Mouse (Mus musculus): ENCODE measurements around the gene Bst2. TPM values are rescaled to one million over a fixed set of nuclear protein-coding genes. Genes with fewer than 3 reads are reported as not detected.
"Not testable (repeated sequence)": the region's sequence is repeated elsewhere in the genome, so short reads cannot be mapped to it uniquely, and the experiment has no call there.

The Bst2 gene
- polyA plus RNA-seq, 1 experiment from 2014 or later, result 11.5 TPM

- not testable (repeated sequence) for H3K9ac ChIP-seq; H3K4me2 ChIP-seq; ATAC-seq (replicated peaks); H3K9me3 ChIP-seq; H3K27ac ChIP-seq; H3K4me1 ChIP-seq; H3K4me3 ChIP-seq; H3K36me3 ChIP-seq (replicated peaks)
- 69% methylated on average over 6 of the region's 12 CpGs for WGBS
- peaks cover 15% of the 10 kb centered on the region for H3K27me3 ChIP-seq (replicated peaks)
Measured at GRCm38 (mm10) chr8:71530735-71531467, 6.4 kb downstream of the Bst2 start.

DNA sequence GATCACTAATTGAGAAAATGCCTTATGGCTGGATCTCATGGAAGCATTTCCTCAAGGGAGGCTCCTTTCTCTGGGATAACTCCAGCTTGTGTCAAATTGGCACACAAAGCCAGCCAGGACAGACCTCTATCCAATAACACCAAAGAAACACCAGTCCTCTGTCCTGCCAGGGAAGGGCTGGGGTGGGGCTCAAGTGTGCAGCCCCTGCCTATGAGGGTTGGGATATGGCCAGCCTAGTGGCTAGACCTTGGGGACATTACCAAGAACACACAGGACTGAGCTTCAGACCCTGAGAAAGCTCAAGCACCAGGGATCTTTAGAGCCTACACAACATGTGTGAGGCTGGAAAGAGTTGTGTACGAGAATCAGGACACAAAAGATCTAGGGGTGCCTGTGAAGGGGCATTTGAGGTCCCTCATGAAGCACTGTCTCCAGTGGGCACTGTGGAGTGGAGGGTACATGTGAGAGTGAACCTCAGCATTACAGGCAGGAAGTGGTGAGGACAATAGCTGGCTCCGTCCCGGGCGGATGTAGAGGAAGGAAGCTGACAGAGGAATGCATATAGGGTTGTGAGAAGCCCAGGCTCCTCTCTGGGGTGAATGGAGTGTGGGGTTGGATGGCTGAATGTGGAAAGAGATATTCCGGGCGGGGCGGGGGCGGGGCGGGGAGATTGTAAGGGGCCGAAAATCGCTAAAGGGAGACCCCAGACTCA is 8.7 kb downstream of the Bst2 start:
- Histone ChIP-seq H3K36me3 (replicated peaks) (no peaks in the 10 kb centered on the region), H3K9ac (no peak overlapping the region), H3K27me3 (replicated peaks) (peaks cover 34% of the 10 kb centered on the region), H3K27ac (peak overlapping the region; percentile 62), H3K4me3 (no peak overlapping the region), H3K4me1 (peaks cover 3% of the 10 kb centered on the region; the same call in 1 of the 2 replicates), H3K9me3 (no peaks in the 10 kb centered on the region), H3K4me2 (no peak overlapping the region)
- 81% methylated on average over 11 of the region's 11 CpGs for WGBS
- ATAC-seq (replicated peaks), result no peak

- Histone ChIP-seq H3K4me1 (peaks cover 3% of the 10 kb centered on the region; the same call in 1 of the 2 replicates), H3K4me2 (no peak overlapping the region), H3K4me3 (no peak overlapping the region), H3K27ac (no peak overlapping the region), H3K27me3 (replicated peaks) (peaks cover 36% of the 10 kb centered on the region), H3K9ac (no peak overlapping the region), H3K36me3 (replicated peaks) (no peaks in the 10 kb centered on the region), H3K9me3 (no peaks in the 10 kb centered on the region)
- 50% methylated on average over 3 of the region's 3 CpGs for WGBS
- no peak for ATAC-seq (replicated peaks)
Measured at GRCm38 (mm10) chr8:71527162-71527870, 9.9 kb downstream of the Bst2 start.

DNA sequence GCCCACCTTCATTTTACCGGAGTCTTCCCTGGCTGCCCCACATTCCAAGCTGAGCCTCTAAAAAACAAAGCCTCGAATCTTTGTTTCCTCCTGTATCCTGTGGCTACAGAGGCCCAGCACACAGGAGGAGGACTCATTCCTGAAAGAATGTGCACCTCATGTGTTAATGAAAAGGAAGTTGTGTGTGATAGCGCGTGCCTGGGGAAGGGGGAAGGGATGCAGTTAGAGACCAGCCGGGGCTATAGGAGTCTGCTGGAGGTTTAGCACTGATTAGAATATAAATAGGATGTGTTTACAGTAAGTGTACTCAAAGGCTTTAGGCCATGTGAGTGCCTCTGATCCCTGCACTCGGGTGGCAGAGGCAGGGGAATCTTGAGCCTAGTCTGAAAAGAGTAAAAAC is 11.0 kb downstream of the Bst2 start:
- Histone ChIP-seq H3K9ac (no peak overlapping the region), H3K4me2 (no peak overlapping the region), H3K36me3 (replicated peaks) (no peaks in the 10 kb centered on the region), H3K27me3 (replicated peaks) (peaks cover 36% of the 10 kb centered on the region), H3K9me3 (no peaks in the 10 kb centered on the region), H3K4me1 (peaks cover 8% of the 10 kb centered on the region; the same call in 1 of the 2 replicates), H3K4me3 (no peak overlapping the region), H3K27ac (no peak overlapping the region)
- WGBS, result 9% methylated on average over 6 of the region's 6 CpGs
- ATAC-seq (replicated peaks), result no peak

DNA sequence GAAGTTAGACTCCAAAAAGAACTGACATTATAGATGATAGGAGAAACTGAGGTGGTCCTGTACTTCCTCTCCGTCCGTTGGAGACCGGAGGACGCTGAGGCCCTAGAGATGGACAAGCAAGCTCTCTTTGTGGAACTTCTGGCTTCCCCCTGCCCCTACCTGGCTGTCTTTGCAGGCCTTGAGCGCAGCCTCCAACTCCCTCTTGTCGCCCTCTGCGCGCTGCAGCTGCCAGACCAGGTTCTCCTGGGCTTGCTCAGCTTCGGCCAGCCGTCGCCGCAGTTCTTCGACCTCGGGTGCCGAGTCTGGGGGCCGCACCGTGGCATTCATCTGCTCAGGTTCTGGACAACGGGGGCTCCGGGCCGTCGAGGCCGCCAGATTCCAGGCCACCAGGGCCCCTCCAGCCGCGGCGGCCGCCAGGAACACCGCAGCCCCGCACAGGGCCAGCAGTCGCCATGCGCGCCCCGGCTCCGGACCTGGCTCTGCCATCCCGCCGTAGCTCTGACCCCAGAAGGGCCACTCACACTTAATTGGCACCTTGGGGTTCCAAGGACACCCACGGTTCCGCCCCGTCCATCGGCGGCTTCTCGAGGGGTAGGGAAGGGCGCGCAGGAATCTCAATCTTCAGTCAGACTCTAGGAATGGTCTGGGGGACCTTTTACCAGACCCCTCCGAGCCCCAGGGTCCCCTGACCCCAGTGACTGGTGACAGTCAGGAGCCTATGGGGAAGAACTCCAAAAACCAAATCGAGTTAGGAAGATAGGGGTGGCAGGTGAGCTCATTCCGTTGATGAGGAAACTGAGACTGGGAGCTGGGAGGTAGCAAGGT is 11.8 kb downstream of the Bst2 start, which contains the start of gene Ccdc194:
Gene Ccdc194, minus strand, starts transcription at position 486 of the 825 bp plus-strand sequence.
- Histone ChIP-seq H3K4me2 (peak within 1 kb of the TSS; percentile 13; the same call in 1 of the 2 replicates), H3K27ac (no peak within 1 kb of the TSS), H3K9ac (no peak within 1 kb of the TSS), H3K4me3 (0 out of 2 replicates have a peak within 1 kb of the TSS, but pooled peaks have one; percentile 6), H3K27me3 (replicated peaks) (peaks cover 36% of the 10 kb centered on the region), H3K36me3 (replicated peaks) (no peaks in the 10 kb centered on the region), H3K9me3 (no peaks in the 10 kb centered on the region), H3K4me1 (peaks cover 8% of the 10 kb centered on the region; the same call in 1 of the 2 replicates)
- ATAC-seq (replicated peaks), result no peak
- WGBS, result 7% methylated on average over 46 of the region's 46 CpGs

DNA sequence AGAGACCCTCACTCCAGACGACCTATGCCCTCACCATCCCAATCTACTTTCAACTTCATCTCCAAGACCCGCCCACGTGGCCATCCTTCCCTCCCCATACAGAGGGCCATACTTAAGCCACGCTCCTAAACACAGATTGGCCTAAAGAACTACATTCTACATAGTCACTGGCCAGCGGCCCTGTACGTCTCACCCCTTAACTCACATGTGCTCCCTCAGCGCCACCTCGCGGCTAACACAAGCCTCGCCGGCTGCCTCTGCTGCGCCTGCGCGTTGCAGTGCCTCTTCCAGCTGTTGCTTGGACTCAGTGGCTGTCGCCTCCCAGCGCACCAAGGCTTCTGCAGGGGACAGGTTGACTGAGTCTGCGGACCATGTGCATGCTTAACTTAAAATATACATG is 15.6 kb downstream of the Bst2 start:
- H3K4me3 ChIP-seq, result no peak overlapping the region
- no peak overlapping the region for H3K9ac ChIP-seq
- peaks cover 8% of the 10 kb centered on the region; the same call in 1 of the 2 replicates for H3K4me1 ChIP-seq
- WGBS, result 5% methylated on average over 17 of the region's 17 CpGs
- peaks cover 27% of the 10 kb centered on the region for H3K27me3 ChIP-seq (replicated peaks)
- H3K27ac ChIP-seq, result no peak overlapping the region
- ATAC-seq (replicated peaks), result peak; percentile 81
- H3K9me3 ChIP-seq, result no peaks in the 10 kb centered on the region
- peak overlapping the region; percentile 32 for H3K4me2 ChIP-seq
- H3K36me3 ChIP-seq (replicated peaks), result no peaks in the 10 kb centered on the region

GRCm38 (mm10) chr8:71519037-71519825 is 18.0 kb downstream of the Bst2 start:
- H3K9ac ChIP-seq; ATAC-seq (replicated peaks); H3K4me3 ChIP-seq; H3K27ac ChIP-seq; H3K27me3 ChIP-seq (replicated peaks); H3K36me3 ChIP-seq (replicated peaks); H3K9me3 ChIP-seq; H3K4me1 ChIP-seq; H3K4me2 ChIP-seq: not testable (repeated sequence)
- WGBS, result 43% methylated on average over 10 of the region's 10 CpGs

DNA sequence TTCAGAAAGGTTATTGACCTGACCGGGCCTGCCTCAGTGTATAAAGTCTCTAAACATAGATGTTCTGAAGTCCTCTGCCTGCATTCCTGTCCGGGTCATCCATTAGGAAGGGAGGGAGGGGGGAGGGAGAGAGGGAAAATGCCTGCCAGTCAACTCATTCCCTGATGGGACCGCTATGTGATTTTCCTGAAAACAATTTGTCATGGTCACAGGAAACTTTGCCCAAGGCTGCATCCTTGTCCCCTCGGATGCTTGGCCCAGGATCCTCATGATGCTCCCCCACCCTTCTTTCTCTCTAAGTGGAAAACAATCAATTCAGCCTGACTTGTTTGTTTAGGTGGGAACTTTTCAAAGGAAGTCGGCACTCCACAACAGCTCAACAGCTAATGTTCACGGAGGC is 20.5 kb downstream of the Bst2 start:
- ATAC-seq (replicated peaks), result no peak
- WGBS, result 24% methylated on average over 6 of the region's 6 CpGs

DNA sequence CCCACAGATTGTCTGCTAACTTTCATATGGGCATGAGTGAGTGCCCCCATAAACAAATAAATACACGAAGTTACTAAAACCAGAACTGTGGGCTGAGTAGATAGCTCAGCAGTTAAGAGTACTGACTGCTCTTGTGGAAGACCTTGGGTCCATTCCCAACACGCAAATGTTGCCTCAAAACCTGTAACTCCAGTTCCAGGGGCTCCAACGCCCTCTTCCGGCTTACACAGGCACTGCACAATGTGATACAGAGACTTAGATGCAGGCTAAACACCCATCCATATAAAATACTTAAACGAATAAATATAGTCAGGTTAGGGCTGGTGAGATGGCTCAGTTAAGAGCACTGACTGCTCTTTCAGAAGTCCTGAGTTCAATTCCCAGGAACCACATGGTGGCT is 22.2 kb downstream of the Bst2 start:
- H3K27ac ChIP-seq, result no peak overlapping the region
- 71% methylated on average over 5 of the region's 5 CpGs for WGBS

More for the DNA sequence above, 20.5 kb downstream of the Bst2 start:
- Histone ChIP-seq H3K9ac (no peak overlapping the region), H3K4me3 (no peak overlapping the region), H3K9me3 (no peaks in the 10 kb centered on the region), H3K27me3 (replicated peaks) (no peaks in the 10 kb centered on the region), H3K4me2 (no peak overlapping the region), H3K36me3 (replicated peaks) (no peaks in the 10 kb centered on the region), H3K4me1 (peaks cover 4% of the 10 kb centered on the region; the same call in 1 of the 2 replicates), H3K27ac (no peak overlapping the region)

GRCm38 (mm10) chr8:71513018-71513754 is 24.1 kb downstream of the Bst2 start:
- no peak overlapping the region for H3K4me3 ChIP-seq
- no peaks in the 10 kb centered on the region for H3K36me3 ChIP-seq (replicated peaks)
- H3K27me3 ChIP-seq (replicated peaks), result peaks cover 29% of the 10 kb centered on the region
- no peaks in the 10 kb centered on the region for H3K9me3 ChIP-seq
- H3K9ac ChIP-seq, result no peak overlapping the region
- no peak for ATAC-seq (replicated peaks)
- H3K27ac ChIP-seq, result no peak overlapping the region
- no peak overlapping the region for H3K4me2 ChIP-seq
- H3K4me1 ChIP-seq, result no peaks in the 10 kb centered on the region; the same call in 1 of the 2 replicates
- WGBS, result 79% methylated on average over 15 of the region's 15 CpGs

More for the DNA sequence above, 22.2 kb downstream of the Bst2 start:
- no peak overlapping the region for H3K9ac ChIP-seq
- H3K36me3 ChIP-seq (replicated peaks), result no peaks in the 10 kb centered on the region
- no peak for ATAC-seq (replicated peaks)
- no peaks in the 10 kb centered on the region for H3K9me3 ChIP-seq
- H3K4me3 ChIP-seq, result no peak overlapping the region
- no peak overlapping the region for H3K4me2 ChIP-seq
- H3K4me1 ChIP-seq, result no peaks in the 10 kb centered on the region; the same call in 1 of the 2 replicates
- H3K27me3 ChIP-seq (replicated peaks), result peaks cover 14% of the 10 kb centered on the region; the same call in 1 of the 2 replicates
